Mouse (Mus musculus) forebrain, embryonic 14.5 days (tissue): ENCODE data around the gene Plxna4. TPM values are rescaled to one million over a fixed set of nuclear protein-coding genes. Genes with fewer than 3 reads are reported as not detected.

Source experiments
- ATAC-seq: fragments of 200-750 bp; cut with Nextera tagmentation; 2 replicates; pipeline ENCODE4 v1.8.0; 2017; ENCODE audit warnings: mild to moderate bottlenecking, moderate library complexity
- DNase-seq: peaks from one replicate; pipeline ENCODE4 v3.0.0-alpha.2; 2015; ENCODE audit warnings: low spot score
- H3K27ac ChIP-seq: fragments of 300-500 bp; sonication (generic); 2 replicates; pipeline ENCODE4 v1.5.1; 2014; ENCODE audit warnings: low read depth, mild to moderate bottlenecking, control low read depth, low read length, moderate library complexity
- H3K27me3 ChIP-seq: fragments of 300-500 bp; sonication (generic); replicated peaks from 2 replicates; pipeline ENCODE4 v1.6.1; 2014; ENCODE audit warnings: low read length, control low read depth, mixed read lengths; ENCODE audit not compliant: control insufficient read depth, insufficient read depth
- H3K36me3 ChIP-seq: fragments of 300-500 bp; sonication (generic); 2 replicates; pipeline ENCODE4 v1.6.1; 2014; ENCODE audit warnings: low read length, control low read depth; ENCODE audit not compliant: control insufficient read depth, insufficient read depth
- H3K4me1 ChIP-seq: fragments of 300-500 bp; sonication (generic); 2 replicates; pipeline ENCODE4 v1.6.1; 2014; ENCODE audit warnings: antibody characterized with exemption, low read length, control low read depth; ENCODE audit not compliant: control insufficient read depth, insufficient read depth
- H3K4me2 ChIP-seq: fragments of 300-500 bp; sonication (generic); 2 replicates; pipeline ENCODE4 v1.6.1; 2014; ENCODE audit warnings: mild to moderate bottlenecking, control low read depth, low read length
- H3K4me3 ChIP-seq: fragments of 300-500 bp; sonication (generic); 2 replicates; pipeline ENCODE4 v1.5.1; 2014; ENCODE audit warnings: low read depth, low read length, control low read depth
- H3K9ac ChIP-seq: fragments of 300-500 bp; sonication (generic); 2 replicates; pipeline ENCODE4 v1.6.1; 2014; ENCODE audit warnings: mild to moderate bottlenecking, low read length, control low read depth, moderate library complexity
- H3K9me3 ChIP-seq: fragments of 300-500 bp; sonication (generic); replicated peaks from 2 replicates; pipeline ENCODE4 v1.6.1; 2016; ENCODE audit warnings: low read length, control low read depth, mixed read lengths; ENCODE audit not compliant: control insufficient read depth
- WGBS: fragments of 180-500 bp; shearing (Covaris S2); extraction: QIAGEN DNeasy Blood & Tissue Kit; methylation state at CpG from one replicate; pipeline ENCODE4 v1.1.7; 2014; 5-methylcytosine and 5-hydroxymethylcytosine counted together
- polyA plus RNA-seq: library from polyadenylated mRNA; unstranded; fragments of >200 nt; fragmentation: Nextera tagmentation; extraction: Ambion mirVana; gene quantifications from 2 replicates; pipeline ENCODE4 v1.2.1, GENCODE M21; 2014

Gene Plxna4
- polyA plus RNA-seq: 19.9 and 24.0 TPM in 2 replicates

DNA sequence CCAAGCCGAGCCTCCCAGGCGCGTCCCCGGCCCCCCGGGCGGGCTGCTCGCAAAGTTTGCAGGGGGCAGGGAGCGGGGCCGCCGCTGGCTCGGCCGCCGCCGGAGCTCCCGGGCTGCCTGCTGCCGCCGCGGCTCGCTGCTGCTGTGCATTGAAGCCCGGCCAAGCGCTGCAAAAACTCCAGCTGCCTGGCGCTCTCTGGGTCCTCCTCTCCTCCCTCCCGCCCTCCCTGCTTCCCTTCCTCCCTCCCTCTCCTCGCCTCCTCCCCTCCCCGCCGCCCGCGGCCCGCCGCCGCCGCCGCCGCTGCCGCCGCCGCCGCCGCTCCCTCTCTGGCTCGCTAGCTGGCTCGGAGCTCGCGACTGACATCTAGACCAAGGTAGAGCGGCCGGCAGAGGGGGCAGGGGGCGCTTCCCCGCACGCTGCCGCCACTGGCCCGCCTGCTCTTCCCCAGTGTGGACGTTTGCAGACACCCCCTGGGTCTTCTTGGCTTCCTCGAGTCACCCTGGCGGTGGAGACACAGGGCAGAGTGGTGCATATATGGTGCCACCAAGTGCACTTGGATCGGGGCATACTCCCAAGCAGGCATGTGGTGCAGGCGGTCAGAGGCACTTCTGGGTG lies at the start of gene Plxna4:
Gene Plxna4, minus strand, starts transcription at position 137 of the 616 bp plus-strand sequence.
- WGBS: under 1% methylated on average over 36 of the region's 55 CpGs
- Histone ChIP-seq H3K27me3 (0 out of 2 replicates have a peak, but pooled peaks cover 8% of the 10 kb centered on the region), H3K36me3 (no peaks in the 10 kb centered on the region), H3K4me3 (peak within 1 kb of the TSS; percentile 83), H3K9ac (peak within 1 kb of the TSS; percentile 91), H3K9me3 (no peaks in the 10 kb centered on the region), H3K4me2 (peak within 1 kb of the TSS; percentile 92), H3K27ac (peak within 1 kb of the TSS; percentile 92), H3K4me1 (peaks cover 6% of the 10 kb centered on the region)
- DNase-seq (peak; percentile 93), ATAC-seq (peak; percentile 76)

DNA sequence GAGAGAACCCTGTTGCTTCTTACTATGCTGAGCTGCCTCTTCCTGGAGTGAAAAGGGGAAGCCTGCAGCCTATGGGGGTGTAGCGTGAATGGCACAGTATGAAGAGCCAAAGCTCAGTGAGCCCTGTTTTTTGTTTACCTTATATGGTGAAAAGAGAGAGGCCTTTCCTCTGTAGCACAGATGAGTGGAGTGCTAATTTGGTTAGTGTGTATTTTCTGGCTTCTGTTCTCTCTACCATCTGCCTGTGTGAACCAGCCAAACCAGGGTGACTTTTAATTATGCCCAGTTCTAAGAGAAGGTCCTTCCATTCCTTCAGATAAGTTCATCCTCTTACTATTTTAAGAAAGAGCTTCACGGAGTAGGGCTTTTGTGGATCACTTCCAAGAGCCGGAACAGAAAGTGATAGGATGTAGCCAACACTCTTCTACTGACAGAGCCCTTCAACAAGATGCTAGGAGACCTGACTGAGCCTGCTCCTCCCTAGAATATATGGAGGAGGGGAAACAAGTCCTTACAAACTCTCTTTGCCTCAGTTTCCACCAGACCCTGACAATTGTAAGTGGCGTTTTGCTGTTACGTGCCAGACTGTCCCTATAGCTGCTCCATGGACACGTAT lies 49.7 kb upstream of the Plxna4 start:
- DNase-seq: peak; percentile 38
- WGBS: 83% methylated on average over 6 of the region's 6 CpGs
- no peak for ATAC-seq

DNA sequence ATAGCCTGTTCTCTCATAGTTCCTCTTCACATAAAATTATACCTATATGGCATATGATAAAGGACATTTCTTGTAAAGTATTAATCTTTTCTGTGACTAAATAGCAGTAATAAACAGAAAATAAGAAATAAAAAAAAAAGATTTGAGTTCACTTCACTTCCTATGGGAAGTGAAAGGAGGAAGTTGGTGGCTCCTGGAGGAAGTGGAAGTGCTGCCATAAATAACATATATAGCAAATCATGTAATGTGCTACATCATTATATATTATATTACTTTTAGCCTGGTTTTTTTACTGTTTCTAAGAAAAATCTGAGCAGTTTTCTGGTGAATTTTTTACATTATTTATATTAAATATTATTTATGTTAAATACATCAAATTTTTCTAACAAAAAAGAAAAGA lies 22.7 kb upstream of the Plxna4 start:
- Histone ChIP-seq H3K36me3 (no peaks in the 10 kb centered on the region), H3K4me2 (no peak overlapping the region), H3K9ac (no peak overlapping the region), H3K9me3 (no peaks in the 10 kb centered on the region), H3K27me3 (no peaks in the 10 kb centered on the region), H3K27ac (no peak overlapping the region), H3K4me3 (no peak overlapping the region), H3K4me1 (no peaks in the 10 kb centered on the region)
- ATAC-seq (no peak), DNase-seq (no peak)

More for the DNA sequence above, 49.7 kb upstream of the Plxna4 start:
- H3K27me3 ChIP-seq: no peaks in the 10 kb centered on the region
- no peaks in the 10 kb centered on the region for H3K36me3 ChIP-seq
- no peak overlapping the region for H3K4me3 ChIP-seq
- no peak overlapping the region for H3K27ac ChIP-seq
- H3K4me1 ChIP-seq: no peaks in the 10 kb centered on the region
- H3K9ac ChIP-seq: no peak overlapping the region
- H3K4me2 ChIP-seq: no peak overlapping the region
- H3K9me3 ChIP-seq: no peaks in the 10 kb centered on the region

DNA sequence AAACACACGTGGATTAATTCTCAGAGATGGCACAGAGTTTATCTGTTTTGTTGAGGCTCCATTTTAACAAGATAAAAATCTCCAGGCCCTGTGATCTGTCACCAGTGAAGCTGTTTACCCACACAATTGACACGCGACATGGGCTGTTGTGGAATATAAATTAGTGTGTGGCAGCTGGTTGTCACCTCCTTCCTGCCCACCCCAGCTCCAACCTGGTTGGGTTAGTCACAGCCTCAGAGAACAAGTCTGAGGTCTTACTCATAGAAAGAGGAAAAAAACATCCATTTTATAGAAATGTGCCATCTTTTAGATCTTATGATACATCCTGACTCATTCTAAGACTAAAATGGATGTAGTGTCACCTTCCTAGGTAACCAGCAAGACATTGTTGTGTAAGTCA lies 18.8 kb upstream of the Plxna4 start:
- Histone ChIP-seq H3K4me3 (no peak overlapping the region), H3K9ac (no peak overlapping the region), H3K27ac (no peak overlapping the region), H3K36me3 (no peaks in the 10 kb centered on the region), H3K4me1 (no peaks in the 10 kb centered on the region), H3K27me3 (no peaks in the 10 kb centered on the region), H3K9me3 (no peaks in the 10 kb centered on the region), H3K4me2 (no peak overlapping the region)
- 82% methylated on average over 3 of the region's 3 CpGs for WGBS
- DNase-seq (no peak), ATAC-seq (no peak)

DNA sequence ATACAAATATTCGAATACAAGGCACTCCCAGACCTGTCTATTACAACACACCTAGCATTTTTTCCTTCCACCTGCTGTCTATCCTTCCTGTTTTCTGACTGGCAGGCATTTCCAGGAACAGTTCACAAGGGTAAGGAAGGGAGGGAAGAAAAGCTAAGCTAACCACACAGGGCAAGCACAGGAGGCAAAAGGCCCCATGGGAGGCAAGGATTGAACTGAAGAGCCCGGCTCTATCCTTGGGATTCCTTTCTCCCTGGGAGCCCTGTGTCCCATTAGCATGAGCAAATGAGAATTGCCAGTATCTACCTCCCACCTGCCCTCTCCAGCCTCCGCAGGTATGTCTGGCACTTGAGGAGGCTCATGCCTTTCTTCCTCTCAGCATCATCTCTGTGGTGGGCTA lies 17.6 kb upstream of the Plxna4 start:
- no peak for DNase-seq
- H3K4me1 ChIP-seq: no peaks in the 10 kb centered on the region
- H3K9me3 ChIP-seq: no peaks in the 10 kb centered on the region
- no peak overlapping the region for H3K4me3 ChIP-seq
- H3K36me3 ChIP-seq: no peaks in the 10 kb centered on the region
- H3K27ac ChIP-seq: no peak overlapping the region
- H3K27me3 ChIP-seq: no peaks in the 10 kb centered on the region
- WGBS: 25% methylated on average over 3 of the region's 3 CpGs
- no peak for ATAC-seq
- no peak overlapping the region for H3K9ac ChIP-seq
- no peak overlapping the region for H3K4me2 ChIP-seq

DNA sequence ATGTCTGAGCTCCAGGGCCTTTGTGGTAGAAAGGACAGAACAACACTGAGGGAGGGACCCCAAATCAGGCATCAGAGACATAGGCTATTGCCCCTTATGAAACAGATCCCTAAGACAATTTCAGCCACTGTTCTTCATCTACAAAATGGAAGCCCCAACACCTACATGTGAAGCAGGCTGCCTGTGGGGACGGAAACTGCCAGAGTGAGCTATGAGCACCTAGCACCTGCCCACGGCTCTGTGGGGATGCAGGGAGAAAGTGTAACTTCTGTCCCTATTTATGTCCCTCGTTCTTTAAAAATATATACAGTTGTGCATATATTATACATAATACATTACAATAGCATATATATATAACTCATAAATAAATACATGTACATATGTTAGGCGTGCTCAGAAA lies 16.9 kb upstream of the Plxna4 start:
- Histone ChIP-seq H3K4me2 (no peak overlapping the region), H3K9me3 (no peaks in the 10 kb centered on the region), H3K36me3 (no peaks in the 10 kb centered on the region), H3K4me1 (no peaks in the 10 kb centered on the region), H3K27ac (no peak overlapping the region), H3K27me3 (no peaks in the 10 kb centered on the region), H3K9ac (no peak overlapping the region), H3K4me3 (no peak overlapping the region)
- DNase-seq: no peak
- ATAC-seq: no peak
- 87% methylated on average over 4 of the region's 4 CpGs for WGBS

DNA sequence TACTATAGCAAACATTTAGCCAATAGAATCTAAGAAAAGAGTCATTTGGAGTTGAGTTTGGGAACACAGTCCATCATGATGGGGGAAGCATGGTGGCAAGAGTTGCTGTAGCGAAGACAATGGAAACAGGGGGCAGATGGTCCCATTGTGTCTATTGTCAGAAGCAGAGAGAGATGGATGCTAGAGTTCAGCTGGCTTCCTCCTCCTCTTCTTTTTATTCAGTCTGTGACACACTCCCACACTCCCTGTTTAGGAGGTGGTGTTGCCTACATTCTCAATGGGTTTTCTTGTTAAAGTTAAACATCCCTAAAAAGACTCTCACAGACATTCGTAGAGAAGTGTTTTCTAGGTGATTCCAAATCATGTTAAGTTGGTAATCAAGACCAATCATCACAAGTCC lies 14.1 kb upstream of the Plxna4 start:
- no peak for ATAC-seq
- no peak for DNase-seq

DNA sequence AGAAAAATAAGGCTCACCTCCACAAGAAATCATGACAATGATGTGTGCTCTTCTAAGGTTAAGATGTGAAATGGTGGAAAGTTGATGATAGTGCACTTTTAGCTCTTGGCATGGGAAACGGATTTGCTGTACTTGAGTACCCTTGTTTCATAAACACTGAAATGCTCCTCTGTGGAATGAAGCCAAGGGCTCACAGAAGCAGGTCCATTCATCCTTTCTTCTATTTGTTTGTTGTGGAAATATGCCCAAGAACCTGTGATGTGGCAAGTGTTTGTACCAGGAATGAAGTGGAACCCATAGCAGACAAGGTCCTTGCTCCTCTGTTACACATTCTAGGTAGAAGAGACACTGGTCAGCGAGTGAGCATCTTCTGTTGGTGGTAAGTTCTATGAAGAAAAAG lies 13.3 kb upstream of the Plxna4 start:
- DNase-seq: no peak
- 76% methylated on average over 2 of the region's 2 CpGs for WGBS
- H3K4me3 ChIP-seq: no peak overlapping the region

More for the DNA sequence above, 14.1 kb upstream of the Plxna4 start:
- Histone ChIP-seq H3K27ac (no peak overlapping the region), H3K4me2 (no peak overlapping the region), H3K9me3 (no peaks in the 10 kb centered on the region), H3K36me3 (no peaks in the 10 kb centered on the region), H3K9ac (no peak overlapping the region), H3K4me3 (no peak overlapping the region), H3K4me1 (no peaks in the 10 kb centered on the region), H3K27me3 (no peaks in the 10 kb centered on the region)
- 97% methylated on average over 2 of the region's 2 CpGs for WGBS

DNA sequence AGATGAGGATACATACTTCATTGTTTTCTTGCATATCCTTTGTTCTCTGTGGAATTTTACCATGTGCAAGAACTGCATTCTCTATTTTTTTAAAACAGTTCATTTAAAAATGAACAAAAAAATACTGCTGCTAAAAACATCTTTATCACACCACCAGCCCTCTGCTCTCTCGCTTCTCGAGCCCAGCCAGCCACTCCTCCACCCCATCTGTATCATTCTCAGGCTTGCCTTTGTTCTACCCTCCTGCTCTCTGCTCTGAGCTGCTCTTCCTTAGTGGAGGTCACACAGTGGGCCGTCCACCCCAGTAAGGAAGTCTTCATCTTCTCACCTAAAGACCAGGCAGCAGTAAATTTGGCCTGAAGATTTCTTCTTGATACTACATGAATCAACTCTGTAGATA lies 7.6 kb upstream of the Plxna4 start:
- Histone ChIP-seq H3K27ac (no peak overlapping the region), H3K9me3 (no peaks in the 10 kb centered on the region), H3K4me1 (no peaks in the 10 kb centered on the region), H3K9ac (no peak overlapping the region), H3K4me3 (no peak overlapping the region), H3K27me3 (no peaks in the 10 kb centered on the region), H3K4me2 (no peak overlapping the region), H3K36me3 (no peaks in the 10 kb centered on the region)
- WGBS: 51% methylated on average over 3 of the region's 3 CpGs
- no peak for DNase-seq
- ATAC-seq: no peak

More for the DNA sequence above, 13.3 kb upstream of the Plxna4 start:
- H3K4me2 ChIP-seq: no peak overlapping the region
- H3K9me3 ChIP-seq: no peaks in the 10 kb centered on the region
- no peak for ATAC-seq
- no peaks in the 10 kb centered on the region for H3K36me3 ChIP-seq
- no peaks in the 10 kb centered on the region for H3K27me3 ChIP-seq
- no peaks in the 10 kb centered on the region for H3K4me1 ChIP-seq
- no peak overlapping the region for H3K9ac ChIP-seq
- no peak overlapping the region for H3K27ac ChIP-seq
